Mouse (Mus musculus) lung, postnatal 25 days (tissue): ENCODE data around the gene Rragc.
"Not testable (repeated sequence)": the region's sequence is repeated elsewhere in the genome, so short reads cannot be mapped to it uniquely, and the experiment has no call there.

Experiments used
- DNase-seq: peaks from one replicate; pipeline ENCODE4 v3.0.0; 2022; ENCODE audit warnings: low spot score

The Rragc gene

DNA sequence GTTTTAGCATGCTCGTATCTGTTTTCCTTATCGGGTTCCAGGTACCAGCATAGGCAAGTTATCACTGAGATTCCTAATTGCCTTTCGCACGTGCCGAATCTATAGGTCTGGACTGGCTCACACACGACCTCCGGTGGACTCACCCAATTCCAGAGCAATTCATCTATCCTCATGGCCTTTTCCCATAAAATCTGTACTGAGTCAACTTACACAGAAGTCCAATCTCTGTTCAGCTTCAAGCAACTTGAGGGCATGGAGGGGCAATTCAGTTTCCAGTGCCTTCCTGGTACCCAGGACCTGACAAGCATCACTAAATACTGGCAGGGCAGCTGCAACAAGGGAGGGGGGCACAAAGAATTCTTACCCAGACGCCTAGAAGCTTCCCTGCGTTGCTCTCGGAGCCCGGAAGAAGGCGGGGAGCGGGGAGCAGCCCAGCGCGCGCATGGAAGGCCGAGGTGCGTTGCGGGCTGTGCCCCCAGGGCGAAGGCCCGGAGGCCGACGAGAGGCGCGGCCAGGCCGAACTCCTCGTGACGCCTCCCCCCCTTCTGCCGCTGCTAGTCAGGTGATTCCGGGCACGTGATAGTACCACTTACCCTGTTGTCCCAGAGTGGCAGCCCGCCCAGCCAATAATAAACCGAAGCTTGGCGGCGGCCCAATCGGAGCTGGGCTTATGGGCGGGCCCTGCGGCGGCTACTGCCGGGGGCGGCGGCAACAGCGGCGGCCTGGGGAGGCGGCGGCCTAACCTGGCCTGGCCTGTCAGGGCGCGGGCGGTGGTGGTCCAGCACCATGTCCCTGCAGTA is at the start of gene Rragc:
TSS of gene Rragc (plus strand) at position 699 of the 800 bp plus-strand sequence.
- peak; percentile 100 for DNase-seq

DNA sequence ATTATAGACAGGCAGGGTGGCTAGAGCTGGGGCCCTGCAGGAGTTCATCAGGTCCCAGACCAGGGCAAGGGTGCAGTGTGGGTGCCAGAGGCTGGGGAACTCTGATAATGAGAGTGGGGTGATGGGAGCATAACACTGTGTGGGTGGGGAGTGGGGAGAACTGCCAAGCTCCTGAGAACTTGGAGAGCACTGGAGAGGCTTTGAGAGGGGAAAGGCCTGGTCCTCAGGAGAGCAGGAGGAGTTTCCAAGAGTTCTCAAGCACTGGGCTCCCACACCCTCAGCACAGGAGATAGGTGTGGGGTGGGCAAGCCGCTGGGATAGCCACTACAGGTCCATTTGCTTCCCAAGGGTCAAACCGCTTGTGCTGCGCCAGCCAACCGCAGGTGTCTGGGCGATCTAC is 23.5 kb upstream of the Rragc start:
- peak; percentile 84 for DNase-seq

DNA sequence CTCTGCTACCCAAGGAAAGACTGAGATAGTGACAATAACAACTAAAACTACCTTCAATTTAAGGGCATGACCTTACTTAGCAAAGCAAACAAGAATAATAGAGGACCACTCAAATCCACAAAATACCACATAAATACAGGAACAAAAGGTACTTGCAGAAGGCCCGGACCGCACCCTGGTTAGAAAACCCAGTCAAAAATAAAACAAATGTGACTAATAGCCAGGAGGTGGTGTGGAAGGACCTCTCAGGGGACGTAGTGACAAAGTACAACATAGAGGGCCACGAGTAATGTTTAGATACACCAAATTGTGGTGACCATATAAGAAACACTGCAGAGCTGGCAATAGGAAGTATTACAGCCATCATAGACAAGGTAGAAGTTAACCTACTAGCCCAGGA is 23.0 kb upstream of the Rragc start:
- DNase-seq: peak; percentile 45

GRCm38 (mm10) chr4:123898696-123899095 is 18.6 kb upstream of the Rragc start:
- DNase-seq: peak; percentile 51

GRCm38 (mm10) chr4:123903432-123903831 is 13.8 kb upstream of the Rragc start:
- no peak for DNase-seq

DNA sequence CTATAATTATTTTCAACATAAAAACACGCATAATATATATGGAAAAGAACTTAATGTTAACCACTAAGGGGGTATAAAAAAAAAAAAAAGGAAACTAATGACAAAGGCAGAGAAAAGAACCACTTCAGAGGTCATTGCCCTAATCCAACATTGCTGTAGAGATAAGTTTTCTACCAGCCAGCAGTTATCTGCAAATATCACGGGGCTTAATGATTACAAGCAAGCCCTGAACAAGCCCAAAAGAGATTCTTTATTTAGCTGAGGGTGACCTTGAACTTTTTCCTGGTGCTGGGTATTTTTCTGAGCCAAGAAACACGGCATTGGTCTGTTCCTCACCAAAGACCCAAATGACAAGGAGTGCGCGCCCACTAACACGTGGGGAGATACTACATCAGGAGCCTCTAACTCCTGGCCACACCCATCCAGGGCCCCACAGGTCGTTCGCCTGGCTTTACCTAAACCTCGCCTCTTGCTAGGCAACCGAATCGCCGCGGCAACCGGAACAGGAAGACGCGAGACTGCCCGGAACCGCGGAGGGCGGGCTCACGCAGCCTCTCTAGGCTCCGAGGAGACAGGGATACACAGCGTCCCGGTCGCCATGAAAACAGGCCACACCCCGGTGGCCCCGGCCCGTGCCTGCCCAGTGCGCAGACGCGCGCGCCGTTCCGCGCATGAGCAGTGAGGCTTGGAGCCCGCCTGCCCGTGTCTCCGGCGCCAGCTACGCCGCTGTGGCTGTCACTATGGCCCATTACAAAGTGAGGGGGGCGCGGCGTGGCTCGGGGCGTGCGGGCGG is 12.7 kb upstream of the Rragc start, which contains the start of gene Mycbp:
TSS of gene Mycbp (plus strand) at position 500 of the 793 bp plus-strand sequence.
- DNase-seq: peak; percentile 99

GRCm38 (mm10) chr4:123905126-123905668 is 12.0 kb upstream of the Rragc start:
- no peak for DNase-seq

- no peak for DNase-seq
Observed at GRCm38 (mm10) chr4:123911503-123911902, 5.7 kb upstream of the Rragc start.

DNA sequence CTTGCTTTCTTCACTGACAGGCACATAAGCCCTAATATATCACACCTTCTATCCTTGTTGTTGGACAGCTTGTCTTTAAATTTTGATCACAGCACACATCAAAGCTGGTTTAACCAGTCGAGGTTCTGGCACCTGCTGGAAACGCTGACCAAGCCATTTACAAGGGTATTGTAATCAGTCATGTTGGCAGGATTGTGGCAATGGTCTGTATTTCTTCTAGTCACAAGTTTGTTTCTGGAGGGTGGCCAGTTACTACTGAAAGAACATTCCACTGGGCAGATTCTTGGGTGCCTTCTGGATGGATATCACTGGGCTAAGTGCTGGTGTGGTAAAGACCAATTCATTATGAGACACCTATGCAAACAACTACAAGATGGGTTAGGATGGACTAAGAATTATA is 4.8 kb upstream of the Rragc start:
- peak; percentile 5 for DNase-seq

- DNase-seq: peak; percentile 17
Observed at GRCm38 (mm10) chr4:123917548-123918140, 398 bp downstream of the Rragc start, which contains the start of gene 4930535I16Rik. TSS of gene 4930535I16Rik (minus strand) at chr4:123918022.

DNA sequence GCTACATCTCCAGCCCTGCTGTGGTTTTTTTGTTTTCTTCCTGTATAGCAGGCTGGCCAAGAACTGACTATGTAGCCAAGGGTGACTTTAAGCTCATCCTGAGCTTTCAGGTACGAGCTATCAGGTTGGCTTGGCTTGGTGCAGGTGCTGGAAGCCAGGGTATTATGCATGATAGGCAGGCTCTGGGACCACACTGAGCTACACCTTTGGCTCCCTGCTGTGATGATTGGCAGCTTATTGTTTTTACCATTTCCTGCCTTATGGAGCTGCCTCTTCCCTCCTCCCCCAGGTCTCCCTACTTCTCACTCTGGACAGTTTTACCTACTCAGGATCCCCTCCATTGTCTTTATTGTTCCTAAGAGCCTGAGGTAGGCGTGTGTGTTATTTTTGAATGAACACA is 1.6 kb downstream of the Rragc start:
- DNase-seq: no peak

- DNase-seq: peak; percentile 31
Observed at GRCm38 (mm10) chr4:123921055-123921565, 3.9 kb downstream of the Rragc start.

DNA sequence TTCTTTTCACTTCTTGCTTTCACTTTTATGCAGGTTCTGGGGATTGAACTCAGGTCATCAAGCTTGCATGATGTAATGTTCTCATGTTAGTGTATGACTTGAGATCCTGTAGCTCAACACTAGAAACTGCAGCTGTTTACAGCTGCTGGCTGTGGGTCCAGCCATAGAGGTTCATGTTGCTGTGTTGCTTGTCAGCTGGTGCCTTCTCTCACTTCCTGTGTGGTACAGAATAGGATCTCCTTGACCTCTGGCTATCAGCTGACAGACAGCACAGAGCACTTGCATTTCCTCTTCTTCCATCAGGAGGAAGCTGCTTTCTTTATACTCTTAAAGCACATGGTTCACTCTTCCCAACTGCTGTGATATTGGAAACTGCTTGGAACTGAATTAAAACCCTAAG is 10.7 kb downstream of the Rragc start:
- DNase-seq: peak; percentile 24

DNA sequence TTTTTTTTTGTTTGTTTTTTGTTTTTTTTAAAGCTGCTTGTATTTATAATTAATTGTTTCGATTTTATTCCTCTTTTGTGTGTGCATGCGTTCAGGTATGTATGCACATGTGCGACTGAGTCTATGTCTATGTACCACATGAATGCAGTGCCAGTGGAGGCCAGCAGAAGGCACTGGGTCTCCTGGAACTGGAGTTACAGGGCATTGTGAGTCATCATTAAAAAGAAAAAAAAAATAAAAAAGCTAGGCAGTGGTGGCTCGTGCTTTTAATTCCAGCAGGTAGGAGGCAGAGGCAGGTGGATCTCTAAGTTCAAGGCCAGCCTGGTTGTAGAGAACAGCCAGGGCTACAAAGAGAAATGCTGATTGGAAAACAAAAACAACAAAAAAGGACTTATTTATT is 12.7 kb downstream of the Rragc start:
- no peak for DNase-seq

DNA sequence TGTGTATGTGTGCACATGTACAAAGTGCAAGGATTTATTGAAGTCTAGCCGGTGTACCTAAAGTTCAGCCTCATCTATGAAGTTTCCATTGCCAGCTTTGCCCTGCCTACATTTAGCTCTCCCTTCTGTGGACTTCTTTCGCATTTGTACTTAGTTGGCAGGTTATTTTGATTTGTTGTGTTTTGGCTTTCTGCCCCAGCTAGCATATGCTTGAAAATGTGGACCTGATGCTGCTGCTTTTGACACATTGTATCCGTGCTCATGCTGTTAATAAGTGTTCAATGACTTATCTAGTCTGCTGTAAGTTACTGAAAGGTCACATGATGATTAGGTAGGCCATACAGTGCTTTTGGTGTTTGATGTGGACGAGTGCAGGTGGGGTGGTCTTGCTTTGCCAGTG is 17.1 kb downstream of the Rragc start:
- no peak for DNase-seq

- DNase-seq: no peak
Observed at GRCm38 (mm10) chr4:123936059-123936458, 18.8 kb downstream of the Rragc start.

- peak; percentile 51 for DNase-seq
Observed at GRCm38 (mm10) chr4:123939838-123940237, 22.6 kb downstream of the Rragc start.

DNA sequence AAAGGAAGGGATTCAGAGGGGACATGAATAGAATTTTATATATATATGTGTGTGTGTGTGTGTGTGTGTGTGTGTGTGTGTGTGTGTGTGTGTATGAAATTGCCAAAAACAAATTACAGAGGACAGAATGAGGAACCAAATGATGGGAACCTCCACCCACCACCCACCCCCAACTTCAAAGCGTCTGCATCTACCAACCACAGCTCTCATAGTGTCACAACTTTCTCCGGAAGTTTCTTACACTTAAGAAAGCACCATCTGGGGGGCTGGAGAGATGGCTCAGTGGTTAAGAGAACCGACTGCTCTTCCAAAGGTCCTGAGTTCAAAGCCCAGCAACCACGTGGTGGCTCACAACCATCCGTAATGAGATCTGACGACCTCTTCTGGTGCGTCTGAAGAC is 23.6 kb downstream of the Rragc start:
- not testable (repeated sequence) for DNase-seq

DNA sequence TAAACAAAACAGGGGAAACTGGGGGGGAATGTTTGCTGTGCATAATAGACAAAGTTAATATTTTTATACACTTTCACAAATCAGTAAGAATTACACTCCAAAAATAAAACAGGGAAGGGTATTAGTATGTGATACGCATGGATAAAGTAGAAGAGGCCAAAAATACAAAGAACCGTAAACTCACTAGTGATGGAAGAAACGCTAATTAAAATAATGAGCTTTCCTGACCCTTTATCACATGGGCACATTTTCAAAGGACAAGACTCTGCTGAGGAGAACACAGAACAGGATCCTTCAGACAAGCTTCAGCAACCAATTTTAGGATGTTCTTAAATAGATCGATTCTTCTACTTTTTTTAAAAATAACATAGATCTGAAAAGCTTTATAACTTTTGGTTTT is 29.5 kb downstream of the Rragc start:
- DNase-seq: no peak

GRCm38 (mm10) chr4:123947149-123947548 is 29.9 kb downstream of the Rragc start:
- no peak for DNase-seq

DNA sequence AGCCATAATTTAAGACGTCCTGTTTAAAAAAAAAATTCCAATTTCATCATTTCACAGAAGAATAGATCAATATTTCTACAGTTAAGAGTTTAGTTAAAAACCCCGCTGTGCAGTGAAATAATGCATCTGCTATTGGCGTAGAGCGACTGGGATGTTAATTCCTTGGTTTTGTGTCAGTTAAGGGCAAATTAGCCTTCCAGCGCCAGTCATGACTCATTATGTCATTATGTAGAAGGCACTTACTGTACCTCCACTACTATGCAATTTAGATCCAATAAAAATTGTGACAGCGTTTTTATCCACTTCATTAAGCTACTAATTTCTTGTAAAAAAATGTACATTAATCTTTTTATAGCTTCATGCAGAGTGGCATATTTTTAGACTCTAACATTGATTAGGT is 31.7 kb downstream of the Rragc start:
- DNase-seq: no peak

DNA sequence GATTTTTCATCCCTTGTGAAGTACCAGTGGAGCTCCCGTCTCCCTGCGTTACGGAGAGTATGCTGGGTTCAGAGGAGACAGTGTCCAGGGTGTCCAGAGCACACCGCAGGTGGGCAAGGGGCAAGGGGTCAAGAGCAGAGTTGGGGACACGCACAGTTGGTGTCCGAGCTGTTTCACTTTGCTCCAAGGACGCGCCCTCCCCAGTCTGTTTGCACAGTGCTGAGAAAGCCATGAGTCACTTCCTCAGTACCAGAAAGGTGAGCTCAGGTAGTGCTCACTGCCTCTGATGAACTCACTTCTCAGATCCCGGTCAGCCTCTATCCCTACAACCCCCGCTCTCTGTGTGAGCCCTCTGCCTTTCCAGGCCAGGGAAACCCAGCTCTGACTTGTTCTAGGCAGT is 32.4 kb downstream of the Rragc start:
- DNase-seq: peak; percentile 7
